Mouse (Mus musculus) ES-E14 (cell line): ENCODE data around the gene Zfp59. TPM values are rescaled to one million over a fixed set of nuclear protein-coding genes. Genes with fewer than 3 reads are reported as not detected.
"Not testable (repeated sequence)": the region's sequence is repeated elsewhere in the genome, so short reads cannot be mapped to it uniquely, and the experiment has no call there.

Experiments
- DNase-seq: peaks from one replicate; pipeline ENCODE4 v3.0.0-alpha.2; 2013; ENCODE audit warnings: low read depth, low spot score
- H3K27ac ChIP-seq: 2 replicates; pipeline ENCODE4 v1.5.1; 2012; ENCODE audit warnings: low read depth, mild to moderate bottlenecking, low read length, moderate library complexity, mixed read lengths; ENCODE audit not compliant: poor library complexity, insufficient read depth, severe bottlenecking
- H3K36me3 ChIP-seq: 2 replicates; pipeline ENCODE4 v1.6.1; 2012; ENCODE audit warnings: mild to moderate bottlenecking, low read length, moderate library complexity, mixed read lengths; ENCODE audit not compliant: control insufficient read depth, poor library complexity, insufficient read depth, severe bottlenecking
- H3K4me1 ChIP-seq, 2 experiments: fragments of 150-350 bp in 1 of 2; sonication (generic) in 1 of 2; 2 replicates each; pipeline ENCODE4 v1.6.1; 2012; ENCODE audit warnings: low read length in 2 of 2, mild to moderate bottlenecking in 1 of 2, mixed read lengths in 1 of 2; ENCODE audit not compliant: control insufficient read depth in 2 of 2, insufficient read depth in 2 of 2, poor library complexity in 1 of 2
- H3K4me3 ChIP-seq, 2 experiments: fragments of 150-350 bp in 1 of 2; sonication (generic) in 1 of 2; 2 replicates each; pipeline ENCODE4 v1.5.1; 2012; ENCODE audit warnings: low read length in 2 of 2, low read depth in 1 of 2, mild to moderate bottlenecking in 1 of 2, mixed read lengths in 1 of 2; ENCODE audit not compliant: insufficient read depth in 1 of 2, poor library complexity in 1 of 2, severe bottlenecking in 1 of 2
- H3K9ac ChIP-seq: 2 replicates; pipeline ENCODE4 v1.6.1; 2012; ENCODE audit warnings: low read depth, mild to moderate bottlenecking, low read length, mixed read lengths; ENCODE audit not compliant: poor library complexity, insufficient read depth, severe bottlenecking
- H3K9me3 ChIP-seq: fragments of 150-350 bp; sonication (generic); 2 replicates; pipeline ENCODE4 v1.6.1; 2012; ENCODE audit warnings: low read depth, mild to moderate bottlenecking, low read length; ENCODE audit not compliant: control insufficient read depth, insufficient read depth
- CHD2 ChIP-seq: IDR thresholded peaks from 2 replicates; pipeline ENCODE4 v1.6.1; 2014; ENCODE audit warnings: mild to moderate bottlenecking, low read depth, low read length, inconsistent platforms
- HCFC1 ChIP-seq: IDR thresholded peaks from 2 replicates; pipeline ENCODE4 v1.6.1; 2012; ENCODE audit warnings: low read length, inconsistent platforms, borderline replicate concordance; ENCODE audit not compliant: insufficient read depth
- MAFK ChIP-seq: IDR thresholded peaks from 2 replicates; pipeline ENCODE4 v1.6.1; 2014; ENCODE audit warnings: mild to moderate bottlenecking, low read depth, low read length, inconsistent platforms; ENCODE audit not compliant: insufficient read depth
- ZC3H11A ChIP-seq: IDR thresholded peaks from 2 replicates; pipeline ENCODE4 v1.6.1; 2012; ENCODE audit warnings: low read depth, mild to moderate bottlenecking, inconsistent platforms, low read length, borderline replicate concordance
- ZNF384 ChIP-seq: IDR thresholded peaks from 2 replicates; pipeline ENCODE4 v1.6.1; 2012; ENCODE audit warnings: low read depth, low read length, inconsistent platforms
- in situ Hi-C, 2 experiments: fragments of 600-800 bp; cut with MboI; formaldehyde crosslinking; loops; one replicate each; pipeline ENCODE4 v1.15.1; 2025; ENCODE audit warnings: low sequenced_read_pairs in 2 of 2, inconsistent platforms in 1 of 2; ENCODE audit not compliant: unreplicated experiment in 2 of 2
- total RNA-seq: library from RNA; depleted of rRNA; stranded (reverse); fragments of 300-350 nt; gene quantifications from 2 replicates; pipeline ENCODE4 v1.2.3, GENCODE M21; 2012

Zfp59 gene
- total RNA-seq, 1 experiment, result 16.3 TPM

- TF ChIP-seq HCFC1 (0 out of 2 replicates have a peak, but pooled peaks have one; percentile 4), ZNF384 (no peak)
- in situ Hi-C loops, result no loop called here
- Histone ChIP-seq H3K9me3 (no peaks in the 10 kb centered on the region), H3K4me3 (peak overlapping the region; percentile 82), H3K36me3 (peaks cover 3% of the 10 kb centered on the region), H3K9ac (peak overlapping the region; percentile 82), H3K4me1 (peaks cover 2 to 6% of the 10 kb centered on the region in 2 experiments; a peak in 2 of 4 replicates), H3K27ac (0 out of 2 replicates have a peak overlapping the region, but pooled peaks have one; percentile 15)
- peak; percentile 29 for DNase-seq
Measured at GRCm38 (mm10) chr7:27860396-27861235, 22.2 kb downstream of the Zfp59 start.

DNA sequence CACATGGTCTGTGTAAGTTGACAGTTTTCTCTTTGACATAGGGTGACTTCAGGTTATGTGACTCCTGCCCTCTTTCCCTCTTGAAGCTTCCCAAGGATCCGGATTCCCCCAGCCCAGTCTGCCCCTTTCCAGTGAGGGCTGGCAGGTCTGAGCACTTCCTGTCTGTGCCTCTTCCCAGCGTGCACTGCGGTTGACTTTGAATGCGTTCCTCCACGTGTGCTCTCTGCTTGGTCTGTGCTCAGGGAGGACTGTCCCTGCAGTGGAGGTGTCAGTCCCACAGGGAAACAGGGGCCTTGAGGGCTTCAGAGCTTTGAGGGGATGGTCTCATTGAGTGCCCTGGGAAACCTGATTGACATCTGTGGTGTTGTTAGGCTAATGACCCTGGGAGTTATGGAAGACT, 24.2 kb downstream of the Zfp59 start:
- H3K4me1 ChIP-seq, H3K9ac ChIP-seq, DNase-seq, in situ Hi-C loops, H3K4me3 ChIP-seq, H3K27ac ChIP-seq, H3K9me3 ChIP-seq: not testable (repeated sequence)
- H3K36me3 ChIP-seq, result peaks cover 10% of the 10 kb centered on the region

- Histone ChIP-seq H3K9ac (no peak overlapping the region), H3K27ac (no peak overlapping the region), H3K4me3 (no peak overlapping the region), H3K4me1 (no peaks in the 10 kb centered on the region), H3K9me3 (no peaks in the 10 kb centered on the region), H3K36me3 (no peaks in the 10 kb centered on the region)
- TF ChIP-seq ZC3H11A (no peak), HCFC1 (no peak), MAFK (no peak), CHD2 (no peak), ZNF384 (no peak)
- no peak for DNase-seq
- in situ Hi-C loops, result no loop called here
Measured at GRCm38 (mm10) chr7:27881721-27882120, 43.3 kb downstream of the Zfp59 start.

GRCm38 (mm10) chr7:27900601-27901000, 62.2 kb downstream of the Zfp59 start:
- H3K4me3 ChIP-seq, result no peak overlapping the region

More at GRCm38 (mm10) chr7:27900601-27901000, 62.2 kb downstream of the Zfp59 start:
- Histone ChIP-seq H3K36me3 (no peaks in the 10 kb centered on the region), H3K27ac (no peak overlapping the region), H3K9ac (no peak overlapping the region), H3K4me1 (no peaks in the 10 kb centered on the region), H3K9me3 (no peaks in the 10 kb centered on the region)
- no peak for DNase-seq
- no peak for TF ChIP-seq MAFK
- no peak for TF ChIP-seq ZNF384
- no peak for TF ChIP-seq CHD2
- no peak for TF ChIP-seq HCFC1
- no peak for TF ChIP-seq ZC3H11A
- in situ Hi-C loops, result no loop called here
